Mouse (Mus musculus) spleen, adult 2 months (tissue): ENCODE measurements at regions not wholly inside any gene's neighbourhood (a gene's known extent, or its start where the extent isn't known, plus 50 kb on each side); places are given as distances from the start of the nearest gene placed in this dataset.

Source experiments
- DNase-seq, 2 experiments: peaks; one replicate each; pipeline versions ENCODE4 v3.0.0 to v3.0.0-alpha.2; 2012 to 2021; ENCODE audit warnings: low spot score in 2 of 2, low read depth in 1 of 2
- H3K27ac ChIP-seq: fragments of 200-500 bp; 2 replicates; pipeline ENCODE4 v1.5.1; 2012; ENCODE audit warnings: low read length, inconsistent platforms; ENCODE audit not compliant: insufficient read depth
- H3K27me3 ChIP-seq: fragments of 200-500 bp; 2 replicates; pipeline ENCODE4 v1.6.1; 2012; ENCODE audit warnings: mild to moderate bottlenecking, moderate library complexity, low read length, inconsistent platforms; ENCODE audit not compliant: control insufficient read depth, insufficient read depth
- H3K36me3 ChIP-seq: fragments of 200-500 bp; 2 replicates; pipeline ENCODE4 v1.6.1; 2012; ENCODE audit warnings: mild to moderate bottlenecking, low read length, inconsistent platforms; ENCODE audit not compliant: control insufficient read depth, insufficient read depth
- H3K4me1 ChIP-seq: fragments of 200-500 bp; 2 replicates; pipeline ENCODE4 v1.6.1; 2011; ENCODE audit warnings: inconsistent platforms; ENCODE audit not compliant: control insufficient read depth, insufficient read depth, insufficient read length
- H3K4me3 ChIP-seq: fragments of 200-500 bp; 2 replicates; pipeline ENCODE4 v1.5.1; 2011; ENCODE audit warnings: mild to moderate bottlenecking, inconsistent platforms; ENCODE audit not compliant: insufficient read depth, insufficient read length; ENCODE audit errors: extremely low read depth
- CTCF ChIP-seq: fragments of 200-500 bp; IDR thresholded peaks from 2 replicates; pipeline ENCODE4 v1.5.1; 2011; ENCODE audit warnings: mild to moderate bottlenecking, inconsistent platforms; ENCODE audit not compliant: insufficient read depth, insufficient read length, insufficient replicate concordance; ENCODE audit errors: extremely low read depth
- POLR2A ChIP-seq: fragments of 200-500 bp; IDR thresholded peaks from 2 replicates; pipeline ENCODE4 v1.6.1; 2011; ENCODE audit warnings: low read depth, low read length, inconsistent platforms
- WGBS: fragments of 180-500 bp; shearing (Covaris S2); methylation state at CpG from one replicate; pipeline ENCODE4 v1.1.7; 2018; 5-methylcytosine and 5-hydroxymethylcytosine counted together

DNA sequence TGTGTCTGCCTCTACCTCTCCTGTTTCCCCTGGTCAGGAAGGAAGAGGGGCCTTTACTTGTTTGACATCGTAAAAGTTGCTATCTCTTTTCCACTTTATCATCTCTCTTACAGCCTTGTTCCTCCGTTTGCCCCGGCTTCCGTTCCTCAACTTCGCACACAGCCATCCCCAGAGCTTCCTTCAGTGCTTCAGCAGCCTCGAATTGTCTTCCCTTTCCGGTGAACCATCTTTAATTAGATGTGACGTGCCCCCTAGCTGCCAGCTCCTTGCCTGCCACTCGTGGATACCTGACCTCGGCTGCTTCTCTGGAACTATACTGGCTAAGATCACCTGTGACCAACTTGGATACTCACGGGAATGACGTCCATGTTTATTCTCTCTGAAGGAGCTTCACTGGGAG is 99.0 kb upstream of the Mpp6 start:
- Histone ChIP-seq H3K27me3 (no peaks in the 10 kb centered on the region), H3K27ac (no peak overlapping the region), H3K4me3 (no peak overlapping the region), H3K36me3 (no peaks in the 10 kb centered on the region), H3K4me1 (peaks cover 12% of the 10 kb centered on the region; the same call in 1 of the 2 replicates)
- DNase-seq: no peak
- 81% methylated on average over 12 of the region's 12 CpGs for WGBS
- TF ChIP-seq CTCF: no peak
- TF ChIP-seq POLR2A: no peak

DNA sequence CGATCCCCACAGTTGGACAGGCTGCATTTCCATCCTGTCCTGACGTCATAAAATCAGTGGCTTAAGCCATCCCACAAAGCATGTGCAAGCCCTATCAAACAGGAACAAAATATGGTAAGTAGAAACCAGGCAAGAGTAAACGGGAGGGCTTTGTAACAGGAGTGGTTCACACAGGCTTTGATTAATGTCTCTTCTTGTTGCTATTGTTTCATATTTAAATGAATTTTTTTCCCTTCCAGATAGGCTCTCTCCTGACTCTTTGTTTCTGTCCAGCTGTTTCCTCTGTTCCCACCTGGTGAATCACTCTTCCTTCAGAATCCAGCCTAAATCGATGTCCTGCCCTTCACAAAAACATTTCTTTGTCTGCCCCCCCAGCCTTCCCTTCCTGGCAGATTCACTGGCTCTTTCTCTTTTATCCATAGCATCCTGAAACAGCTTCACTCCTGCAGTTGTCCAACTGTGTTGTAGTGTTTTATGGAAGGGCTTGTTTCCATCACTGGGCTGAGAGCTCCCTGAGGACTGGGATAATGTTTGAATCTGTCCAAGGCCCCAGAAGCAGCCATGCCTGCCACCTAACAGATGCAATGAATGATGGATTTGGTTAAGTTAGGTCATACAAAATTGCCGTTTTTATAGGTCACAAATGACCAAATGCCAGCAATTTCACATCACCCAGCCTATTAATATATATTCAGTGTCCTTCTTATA is 98.1 kb upstream of the Mpp6 start:
- peaks cover 12% of the 10 kb centered on the region; the same call in 1 of the 2 replicates for H3K4me1 ChIP-seq
- no peak overlapping the region for H3K4me3 ChIP-seq
- WGBS: 78% methylated on average over 5 of the region's 5 CpGs
- DNase-seq: no peak
- no peaks in the 10 kb centered on the region for H3K36me3 ChIP-seq
- TF ChIP-seq CTCF: no peak
- TF ChIP-seq POLR2A: no peak
- no peaks in the 10 kb centered on the region for H3K27me3 ChIP-seq
- no peak overlapping the region for H3K27ac ChIP-seq

DNA sequence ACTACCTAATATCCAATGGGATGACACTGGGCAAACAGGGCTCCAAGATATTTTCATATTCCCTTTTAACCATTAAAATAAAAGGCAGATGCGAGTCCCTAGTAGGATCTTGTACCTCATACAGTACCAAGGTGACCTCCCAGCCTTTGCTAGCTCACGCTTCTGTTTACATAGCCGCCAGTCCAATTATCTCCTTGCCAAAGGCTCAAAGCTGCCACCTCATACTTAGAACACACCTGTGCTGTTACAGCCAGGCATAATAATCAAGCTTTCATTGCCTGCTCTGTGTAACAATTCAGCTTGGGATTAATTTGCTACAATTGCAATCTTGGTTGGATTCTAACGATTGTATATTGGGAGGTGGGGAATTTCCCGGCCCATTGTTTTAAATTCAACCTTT is 97.0 kb upstream of the Mpp6 start:
- no peaks in the 10 kb centered on the region for H3K27me3 ChIP-seq
- H3K27ac ChIP-seq: no peak overlapping the region
- no peaks in the 10 kb centered on the region for H3K36me3 ChIP-seq
- no peak for DNase-seq
- 90% methylated on average over 5 of the region's 5 CpGs for WGBS
- TF ChIP-seq POLR2A (no peak), CTCF (no peak)
- peaks cover 12% of the 10 kb centered on the region; the same call in 1 of the 2 replicates for H3K4me1 ChIP-seq
- no peak overlapping the region for H3K4me3 ChIP-seq

DNA sequence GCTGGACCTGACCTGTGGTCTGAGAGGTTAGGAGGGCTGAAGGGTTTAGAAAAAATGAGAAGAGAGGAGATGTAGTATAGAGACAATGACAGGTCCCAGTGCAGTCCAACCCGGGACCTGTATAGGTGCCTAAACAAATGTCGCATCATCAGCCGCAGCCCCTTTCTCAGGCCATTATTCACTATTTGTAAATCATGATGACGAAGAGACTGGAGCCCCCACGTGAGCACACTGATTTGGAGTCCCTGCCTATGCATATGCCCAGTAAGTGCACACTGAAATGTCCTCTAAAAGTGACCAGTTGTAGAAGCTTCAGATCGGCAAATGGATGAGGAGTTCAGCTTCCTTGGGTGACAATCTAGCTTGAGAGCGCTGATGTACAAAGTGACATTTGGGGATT is 96.2 kb upstream of the Mpp6 start:
- TF ChIP-seq CTCF (no peak), POLR2A (no peak)
- H3K36me3 ChIP-seq: no peaks in the 10 kb centered on the region
- H3K27ac ChIP-seq: no peak overlapping the region
- no peak for DNase-seq
- no peak overlapping the region for H3K4me3 ChIP-seq
- no peaks in the 10 kb centered on the region for H3K27me3 ChIP-seq
- H3K4me1 ChIP-seq: peaks cover 11% of the 10 kb centered on the region; the same call in 1 of the 2 replicates
- 90% methylated on average over 7 of the region's 7 CpGs for WGBS

DNA sequence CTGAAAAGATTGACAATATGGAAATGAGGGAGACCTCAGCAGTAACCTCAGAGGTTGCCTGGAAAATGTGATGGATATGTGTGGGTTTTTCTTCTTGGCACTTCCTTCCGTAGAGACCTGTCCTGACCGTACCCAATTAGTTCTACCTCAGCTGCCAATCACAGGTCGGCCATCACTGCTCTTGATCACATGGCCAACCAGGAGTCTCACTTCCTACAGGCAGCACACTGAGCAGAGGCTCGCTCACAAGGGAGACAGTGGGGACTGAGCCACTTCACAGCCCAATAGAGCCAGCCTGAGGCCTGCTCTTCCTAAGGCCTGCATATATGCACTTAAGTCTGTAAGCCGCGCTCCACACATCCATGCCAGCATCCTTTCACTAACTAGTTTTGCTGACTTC is 82.1 kb upstream of the Mpp6 start:
- no peak overlapping the region for H3K4me3 ChIP-seq
- no peaks in the 10 kb centered on the region for H3K27me3 ChIP-seq
- H3K27ac ChIP-seq: no peak overlapping the region
- H3K36me3 ChIP-seq: no peaks in the 10 kb centered on the region
- TF ChIP-seq POLR2A: no peak
- TF ChIP-seq CTCF: no peak
- no peaks in the 10 kb centered on the region for H3K4me1 ChIP-seq
- 88% methylated on average over 6 of the region's 6 CpGs for WGBS
- DNase-seq: no peak

DNA sequence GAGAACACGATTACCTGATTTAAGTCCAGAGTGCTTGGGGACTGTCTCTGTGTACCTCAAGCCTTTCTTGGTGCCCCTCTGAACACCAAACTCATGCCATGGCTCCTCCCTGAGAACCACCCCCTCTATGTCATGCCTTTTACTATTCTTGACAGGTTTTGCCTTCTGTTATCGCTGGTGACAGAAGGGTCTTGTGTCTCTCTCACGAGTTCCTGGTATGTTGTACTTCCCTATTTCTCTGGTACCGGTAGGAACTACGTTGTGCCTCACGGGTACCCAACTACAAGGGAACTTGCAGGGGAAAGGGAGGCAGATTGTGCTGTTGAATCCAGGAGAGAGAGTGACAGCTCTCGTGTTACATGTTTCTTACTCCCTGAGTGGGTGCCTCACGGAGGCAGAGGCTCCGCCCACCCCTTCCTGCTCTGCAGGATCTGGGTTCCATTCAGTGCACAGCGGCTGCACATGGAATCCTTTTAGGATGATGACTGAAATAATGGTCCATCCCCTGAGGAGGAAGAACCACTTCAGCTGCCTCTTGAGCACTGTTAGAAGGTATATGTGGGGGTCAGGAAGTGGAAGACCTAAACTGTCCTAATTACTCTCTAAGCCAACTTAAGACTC is 80.0 kb upstream of the Mpp6 start:
- TF ChIP-seq POLR2A (no peak), CTCF (no peak)
- H3K4me3 ChIP-seq: no peak overlapping the region
- H3K27ac ChIP-seq: no peak overlapping the region
- DNase-seq: no peak
- WGBS: 17% methylated on average over 10 of the region's 10 CpGs
- no peaks in the 10 kb centered on the region for H3K4me1 ChIP-seq
- no peaks in the 10 kb centered on the region for H3K36me3 ChIP-seq
- H3K27me3 ChIP-seq: no peaks in the 10 kb centered on the region

DNA sequence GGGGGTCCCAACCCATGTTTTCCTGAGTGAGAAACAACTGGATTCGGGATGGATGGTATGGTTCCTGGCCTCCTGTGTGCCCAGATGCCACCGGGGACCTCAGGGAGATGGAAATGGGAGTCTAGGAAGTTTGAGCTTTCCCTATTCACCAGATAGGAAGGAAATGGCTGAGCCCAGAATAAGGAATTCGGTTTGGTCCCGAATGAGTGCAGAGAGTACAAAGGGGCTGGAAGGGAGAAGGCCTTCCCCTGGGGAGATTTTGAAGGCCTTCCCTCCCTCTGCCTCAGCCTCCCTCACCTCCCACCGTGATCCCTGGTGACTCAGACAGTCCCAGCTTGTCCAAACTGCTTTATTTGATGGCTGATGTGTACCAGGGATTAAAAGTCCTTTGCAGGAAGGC is 78.7 kb upstream of the Mpp6 start:
- Histone ChIP-seq H3K27me3 (no peaks in the 10 kb centered on the region), H3K4me3 (no peak overlapping the region), H3K36me3 (no peaks in the 10 kb centered on the region), H3K27ac (no peak overlapping the region), H3K4me1 (no peaks in the 10 kb centered on the region)
- DNase-seq: no peak
- TF ChIP-seq CTCF: no peak
- no peak for TF ChIP-seq POLR2A
- 86% methylated on average over 5 of the region's 5 CpGs for WGBS
